Mouse (Mus musculus): Measurements from ENCODE around the gene Baz1b. TPM values are rescaled to one million over a fixed set of nuclear protein-coding genes. Genes with fewer than 3 reads are reported as not detected.

Baz1b gene
- polyA plus RNA-seq, 1 experiment from 2014 or later: 20.9 TPM

DNA sequence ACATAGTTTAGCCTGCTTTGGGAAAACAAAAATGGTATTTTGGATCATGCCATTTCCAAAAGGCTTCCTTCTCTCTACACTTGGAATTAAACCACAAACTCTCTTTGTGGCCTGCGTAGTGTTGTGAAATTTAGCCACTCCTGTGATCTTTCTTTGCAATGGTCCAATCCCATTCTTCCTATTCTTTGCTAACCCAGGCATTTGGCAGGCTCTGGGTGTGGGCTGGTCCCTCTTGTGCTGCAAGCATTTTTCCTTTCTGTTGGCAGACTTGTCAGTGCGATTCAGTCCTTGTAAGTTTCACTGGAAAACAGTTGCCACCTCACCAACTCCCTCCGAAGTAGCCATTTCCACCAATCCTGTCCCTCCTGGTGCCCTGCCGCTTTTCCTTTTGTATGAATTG, 25.8 kb upstream of the Baz1b start:
- peaks cover 16% of the 10 kb centered on the region for H3K36me3 ChIP-seq (ENCODE audit: control insufficient read depth, insufficient read depth, low read length)
- no peak overlapping the region for H3K4me3 ChIP-seq (ENCODE audit: low read length)
- H3K9me3 ChIP-seq (ENCODE audit: control insufficient read depth, low read length): no peaks in the 10 kb centered on the region
- no peak overlapping the region for H3K9ac ChIP-seq (ENCODE audit: low read depth, low read length)
- H3K27me3 ChIP-seq (replicated peaks; ENCODE audit: control insufficient read depth, insufficient read depth, low read length): no peaks in the 10 kb centered on the region
- H3K27ac ChIP-seq (ENCODE audit: low read length): no peak overlapping the region
- ATAC-seq: no peak
- WGBS: 95% methylated on average over 4 of the region's 4 CpGs
- H3K4me1 ChIP-seq (ENCODE audit: control insufficient read depth, insufficient read depth, low read length): no peaks in the 10 kb centered on the region
- H3K4me2 ChIP-seq (ENCODE audit: low read depth, low read length): no peak overlapping the region

DNA sequence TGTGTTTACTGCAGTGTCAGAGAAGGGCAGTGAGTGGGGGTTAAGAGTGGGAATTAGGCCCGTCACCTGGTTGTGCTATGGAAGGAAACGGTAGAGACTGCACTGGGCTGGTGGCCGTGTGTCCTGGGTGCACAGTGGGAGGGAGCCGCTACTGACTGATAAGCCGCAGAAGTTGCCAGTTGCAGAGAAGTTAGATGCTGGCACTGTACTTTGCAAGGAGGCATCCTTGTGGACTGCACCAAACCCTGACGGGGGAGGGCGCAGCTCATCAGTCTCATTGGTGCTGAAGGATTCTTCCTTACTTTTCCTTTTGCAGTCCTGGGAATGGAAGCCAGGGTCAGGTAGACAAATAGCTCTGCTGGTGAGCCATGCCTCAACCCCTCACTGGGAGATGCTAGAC, 25.4 kb upstream of the Baz1b start:
- ATAC-seq: no peak
- Histone ChIP-seq H3K4me1 (ENCODE audit: control insufficient read depth, insufficient read depth, low read length) (no peaks in the 10 kb centered on the region), H3K9ac (ENCODE audit: low read depth, low read length) (no peak overlapping the region), H3K36me3 (ENCODE audit: control insufficient read depth, insufficient read depth, low read length) (peaks cover 12% of the 10 kb centered on the region), H3K9me3 (ENCODE audit: control insufficient read depth, low read length) (no peaks in the 10 kb centered on the region), H3K4me2 (ENCODE audit: low read depth, low read length) (no peak overlapping the region), H3K27me3 (replicated peaks; ENCODE audit: control insufficient read depth, insufficient read depth, low read length) (no peaks in the 10 kb centered on the region), H3K27ac (ENCODE audit: low read length) (no peak overlapping the region), H3K4me3 (ENCODE audit: low read length) (no peak overlapping the region)
- WGBS: 90% methylated on average over 7 of the region's 7 CpGs

DNA sequence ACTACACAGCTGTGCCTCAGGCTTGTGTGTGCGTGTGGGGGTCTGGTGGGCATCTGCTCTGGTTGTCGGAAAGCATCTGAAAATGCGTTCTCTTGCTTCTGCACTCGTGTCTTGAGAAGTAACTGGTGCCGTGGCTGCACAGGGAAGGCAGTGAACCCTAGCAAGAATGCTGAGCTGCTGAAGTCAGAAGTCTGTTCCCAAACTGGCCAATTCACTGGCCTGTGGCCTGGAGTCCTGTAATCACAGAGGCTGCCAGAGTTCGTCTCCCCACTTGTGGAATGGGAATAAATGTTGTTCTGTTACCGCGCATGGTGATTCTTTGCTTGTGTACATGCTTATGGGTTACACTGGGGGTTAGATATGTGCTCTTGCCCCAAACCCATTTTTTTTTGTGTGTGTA, 24.7 kb upstream of the Baz1b start:
- 92% methylated on average over 8 of the region's 8 CpGs for WGBS
- no peaks in the 10 kb centered on the region for H3K4me1 ChIP-seq (ENCODE audit: control insufficient read depth, insufficient read depth, low read length)
- peaks cover 10% of the 10 kb centered on the region for H3K36me3 ChIP-seq (ENCODE audit: control insufficient read depth, insufficient read depth, low read length)
- H3K4me3 ChIP-seq (ENCODE audit: low read length): no peak overlapping the region
- no peak overlapping the region for H3K4me2 ChIP-seq (ENCODE audit: low read depth, low read length)
- no peak overlapping the region for H3K9ac ChIP-seq (ENCODE audit: low read depth, low read length)
- H3K27me3 ChIP-seq (replicated peaks; ENCODE audit: control insufficient read depth, insufficient read depth, low read length): no peaks in the 10 kb centered on the region
- H3K9me3 ChIP-seq (ENCODE audit: control insufficient read depth, low read length): no peaks in the 10 kb centered on the region
- no peak for ATAC-seq
- no peak overlapping the region for H3K27ac ChIP-seq (ENCODE audit: low read length)

DNA sequence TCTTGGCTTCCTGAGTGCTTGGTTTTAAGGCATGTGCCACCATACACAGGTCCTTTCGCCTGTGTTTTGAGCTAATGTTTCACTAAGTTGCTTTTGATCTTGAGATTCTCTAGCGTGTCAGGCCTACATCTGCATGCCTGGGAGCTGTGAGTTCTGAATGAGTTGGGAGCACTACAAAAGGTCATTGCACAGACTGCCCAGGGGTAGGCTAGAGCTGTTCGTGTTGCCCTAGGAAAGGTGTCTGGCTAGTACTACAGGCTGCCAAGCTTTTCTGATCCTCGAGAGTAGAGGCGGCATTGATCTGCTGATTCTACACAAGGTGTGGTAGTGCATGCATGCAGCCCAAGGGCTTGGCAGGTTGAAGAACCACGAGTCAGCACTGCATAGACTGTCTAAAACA, 24.2 kb upstream of the Baz1b start:
- Histone ChIP-seq H3K27me3 (replicated peaks; ENCODE audit: control insufficient read depth, insufficient read depth, low read length) (no peaks in the 10 kb centered on the region), H3K9me3 (ENCODE audit: control insufficient read depth, low read length) (no peaks in the 10 kb centered on the region), H3K4me2 (ENCODE audit: low read depth, low read length) (no peak overlapping the region), H3K36me3 (ENCODE audit: control insufficient read depth, insufficient read depth, low read length) (peaks cover 10% of the 10 kb centered on the region), H3K4me1 (ENCODE audit: control insufficient read depth, insufficient read depth, low read length) (no peaks in the 10 kb centered on the region), H3K27ac (ENCODE audit: low read length) (no peak overlapping the region), H3K4me3 (ENCODE audit: low read length) (no peak overlapping the region), H3K9ac (ENCODE audit: low read depth, low read length) (no peak overlapping the region)
- 80% methylated on average over 6 of the region's 6 CpGs for WGBS
- ATAC-seq: peak; percentile 13; the same call in 1 of the 2 replicates

DNA sequence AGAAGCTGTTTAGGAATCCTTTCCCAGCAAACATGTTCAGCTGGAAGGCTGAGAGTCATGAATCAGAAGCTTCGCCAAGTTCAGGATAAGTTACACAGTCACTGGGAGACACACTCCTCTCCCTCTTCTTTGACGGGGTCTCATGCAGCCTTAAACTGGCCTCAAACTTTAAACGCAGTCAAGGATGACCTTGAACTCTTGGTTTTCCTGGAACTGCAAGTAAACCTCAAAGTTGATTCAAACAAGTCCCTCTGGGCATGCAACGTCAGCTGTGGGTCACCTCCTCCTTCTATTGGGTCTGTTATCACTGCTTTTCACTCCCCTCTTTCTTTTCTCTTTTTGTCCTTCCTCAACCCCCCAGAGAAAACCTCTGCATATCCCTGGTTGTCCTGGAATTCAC, 20.2 kb upstream of the Baz1b start:
- 74% methylated on average over 4 of the region's 4 CpGs for WGBS

DNA sequence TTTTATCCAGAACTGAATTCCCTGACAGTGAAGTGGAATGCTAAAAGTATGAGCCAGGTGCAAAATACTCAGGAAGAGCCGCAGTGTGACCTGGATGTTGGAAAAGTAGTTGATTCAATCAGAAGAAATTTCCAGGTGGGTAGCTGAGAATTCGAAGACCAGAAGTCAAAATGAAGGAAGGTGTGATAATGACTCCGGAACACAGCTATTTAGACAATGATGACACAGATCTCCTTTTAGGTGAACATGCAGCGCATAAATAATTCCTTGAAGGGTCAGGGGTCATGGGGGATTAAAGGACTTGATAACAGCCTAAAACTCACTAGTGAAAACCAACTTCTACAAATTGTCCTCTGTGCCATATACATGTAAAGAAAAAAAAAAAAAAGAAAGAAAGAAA, 19.6 kb upstream of the Baz1b start:
- Histone ChIP-seq H3K4me2 (ENCODE audit: low read depth, low read length) (no peak overlapping the region), H3K9me3 (ENCODE audit: control insufficient read depth, low read length) (no peaks in the 10 kb centered on the region), H3K4me3 (ENCODE audit: low read length) (no peak overlapping the region), H3K4me1 (ENCODE audit: control insufficient read depth, insufficient read depth, low read length) (peaks cover 5% of the 10 kb centered on the region; the same call in 1 of the 2 replicates), H3K36me3 (ENCODE audit: control insufficient read depth, insufficient read depth, low read length) (no peaks in the 10 kb centered on the region; the same call in 1 of the 2 replicates), H3K9ac (ENCODE audit: low read depth, low read length) (no peak overlapping the region), H3K27ac (ENCODE audit: low read length) (no peak overlapping the region), H3K27me3 (replicated peaks; ENCODE audit: control insufficient read depth, insufficient read depth, low read length) (no peaks in the 10 kb centered on the region)
- ATAC-seq: no peak
- WGBS: 95% methylated on average over 4 of the region's 4 CpGs

More for the DNA sequence above, 20.2 kb upstream of the Baz1b start:
- no peak overlapping the region for H3K27ac ChIP-seq (ENCODE audit: low read length)
- H3K27me3 ChIP-seq (replicated peaks; ENCODE audit: control insufficient read depth, insufficient read depth, low read length): no peaks in the 10 kb centered on the region
- no peak overlapping the region for H3K4me2 ChIP-seq (ENCODE audit: low read depth, low read length)
- H3K4me1 ChIP-seq (ENCODE audit: control insufficient read depth, insufficient read depth, low read length): peaks cover 5% of the 10 kb centered on the region; the same call in 1 of the 2 replicates
- no peak overlapping the region for H3K9ac ChIP-seq (ENCODE audit: low read depth, low read length)
- no peaks in the 10 kb centered on the region for H3K9me3 ChIP-seq (ENCODE audit: control insufficient read depth, low read length)
- H3K36me3 ChIP-seq (ENCODE audit: control insufficient read depth, insufficient read depth, low read length): no peaks in the 10 kb centered on the region; the same call in 1 of the 2 replicates
- H3K4me3 ChIP-seq (ENCODE audit: low read length): no peak overlapping the region
- no peak for ATAC-seq

DNA sequence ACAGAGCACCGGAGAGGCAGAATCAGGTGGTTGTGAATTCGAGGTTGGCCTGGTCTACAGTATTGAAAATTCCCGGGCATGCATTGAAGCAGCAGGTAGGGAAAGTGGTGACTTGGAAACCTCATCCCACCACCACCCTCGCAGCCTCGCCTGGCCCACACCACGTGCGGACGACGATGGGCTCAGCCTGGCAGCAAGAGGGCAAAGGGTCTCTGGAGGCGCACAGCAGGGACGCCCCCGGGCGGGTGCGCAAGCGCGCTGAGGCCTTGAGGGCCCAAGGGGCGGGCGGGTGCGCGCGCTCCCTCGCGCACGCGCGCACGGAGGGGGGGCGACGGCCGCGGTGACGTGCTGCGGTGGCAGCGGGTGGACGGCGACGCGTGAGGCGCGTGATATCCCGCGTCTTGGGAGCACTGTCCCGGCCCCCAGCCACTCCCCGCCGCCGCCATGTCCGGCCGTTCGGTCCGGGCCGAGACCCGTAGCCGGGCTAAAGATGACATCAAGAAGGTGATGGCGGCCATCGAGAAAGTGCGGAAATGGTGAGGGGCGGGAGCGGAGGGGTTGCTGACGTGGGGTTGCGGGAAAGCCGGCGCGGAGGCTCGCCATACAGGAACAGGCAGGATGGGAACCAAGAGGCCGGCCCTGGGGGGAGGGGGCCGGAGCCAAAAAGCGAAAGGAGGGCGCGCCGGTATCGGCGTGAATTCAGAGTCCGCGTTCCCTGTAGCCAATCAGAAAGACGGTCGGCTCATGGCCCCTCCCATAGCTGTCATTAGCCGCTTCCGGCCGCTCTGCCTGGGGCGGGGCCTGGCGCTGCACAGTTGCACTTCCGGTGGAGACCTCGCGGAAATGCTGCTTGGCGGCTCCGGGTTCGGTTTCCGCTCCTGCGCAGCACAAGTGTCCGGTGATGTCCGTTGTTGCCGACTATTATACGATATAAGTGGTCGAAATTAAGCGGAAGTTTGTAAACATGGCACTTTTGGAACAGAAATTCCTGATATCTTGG, 18.7 kb upstream of the Baz1b start, which contains the start of gene Bcl7b:
Gene Bcl7b (plus strand): TSS at position 221 of the 1,000 bp plus-strand sequence.
- H3K27ac ChIP-seq (ENCODE audit: low read length): peak within 1 kb of the TSS; percentile 97
- peaks cover 5% of the 10 kb centered on the region; the same call in 1 of the 2 replicates for H3K4me1 ChIP-seq (ENCODE audit: control insufficient read depth, insufficient read depth, low read length)
- H3K9ac ChIP-seq (ENCODE audit: low read depth, low read length): peak within 1 kb of the TSS; percentile 88
- no peaks in the 10 kb centered on the region for H3K27me3 ChIP-seq (replicated peaks; ENCODE audit: control insufficient read depth, insufficient read depth, low read length)
- peak; percentile 98 for ATAC-seq
- WGBS: 3% methylated on average over 93 of the region's 95 CpGs
- H3K9me3 ChIP-seq (ENCODE audit: control insufficient read depth, low read length): no peaks in the 10 kb centered on the region
- H3K36me3 ChIP-seq (ENCODE audit: control insufficient read depth, insufficient read depth, low read length): no peaks in the 10 kb centered on the region
- peak within 1 kb of the TSS; percentile 66 for H3K4me3 ChIP-seq (ENCODE audit: low read length)
- H3K4me2 ChIP-seq (ENCODE audit: low read depth, low read length): peak within 1 kb of the TSS; percentile 81

DNA sequence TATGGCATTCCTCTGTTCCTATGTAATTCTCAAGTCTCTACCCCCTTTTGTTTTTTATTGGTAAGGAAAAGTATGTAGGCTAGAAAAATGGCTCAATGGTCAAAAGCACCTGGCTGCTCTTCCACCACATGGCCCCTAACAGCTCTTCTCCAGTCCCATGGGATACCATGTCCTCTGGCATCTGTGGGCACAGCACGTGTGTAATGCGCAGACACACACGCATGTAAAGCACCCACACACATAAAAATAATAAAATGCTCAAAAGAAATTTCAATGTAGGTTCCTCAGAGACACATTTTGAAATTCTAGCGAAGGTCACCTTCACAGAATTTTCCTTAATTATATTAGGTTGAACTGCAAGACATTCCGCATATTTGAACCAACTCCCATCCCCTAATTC, 17.6 kb upstream of the Baz1b start:
- Histone ChIP-seq H3K27me3 (replicated peaks; ENCODE audit: control insufficient read depth, insufficient read depth, low read length) (no peaks in the 10 kb centered on the region), H3K4me1 (ENCODE audit: control insufficient read depth, insufficient read depth, low read length) (peaks cover 5% of the 10 kb centered on the region; the same call in 1 of the 2 replicates), H3K36me3 (ENCODE audit: control insufficient read depth, insufficient read depth, low read length) (no peaks in the 10 kb centered on the region), H3K27ac (ENCODE audit: low read length) (peak overlapping the region; percentile 63), H3K4me2 (ENCODE audit: low read depth, low read length) (peak overlapping the region; percentile 81), H3K9me3 (ENCODE audit: control insufficient read depth, low read length) (no peaks in the 10 kb centered on the region), H3K9ac (ENCODE audit: low read depth, low read length) (peak overlapping the region; percentile 88), H3K4me3 (ENCODE audit: low read length) (peak overlapping the region; percentile 66)
- 92% methylated on average over 5 of the region's 5 CpGs for WGBS
- ATAC-seq: no peak

DNA sequence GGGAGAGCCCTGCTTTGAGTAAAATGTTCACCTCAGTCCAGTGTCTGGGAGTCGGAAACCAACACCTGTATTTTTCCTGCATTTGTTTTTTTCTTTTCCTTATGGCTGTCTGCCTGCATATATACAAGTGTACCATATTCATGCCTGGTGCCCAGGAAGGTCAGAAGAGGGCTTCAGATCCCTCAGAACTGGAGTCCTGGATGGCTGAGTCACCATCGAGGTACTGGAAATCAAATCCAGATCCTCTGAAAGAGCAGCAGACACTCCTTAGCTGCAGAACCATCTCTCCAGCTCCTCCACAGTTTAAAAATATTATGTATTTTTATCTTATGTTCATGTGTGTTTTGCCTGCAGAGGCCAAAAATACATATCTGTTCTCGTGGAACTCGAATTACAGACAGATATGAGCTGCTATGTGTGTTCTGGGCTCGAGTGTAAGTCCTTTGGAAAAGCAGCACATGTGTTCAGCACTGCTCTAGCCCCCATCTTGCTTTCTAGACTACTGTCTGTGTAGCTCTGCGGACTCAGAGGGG, 15.3 kb upstream of the Baz1b start:
- Histone ChIP-seq H3K4me2 (ENCODE audit: low read depth, low read length) (no peak overlapping the region), H3K27ac (ENCODE audit: low read length) (no peak overlapping the region), H3K9me3 (ENCODE audit: control insufficient read depth, low read length) (no peaks in the 10 kb centered on the region), H3K4me1 (ENCODE audit: control insufficient read depth, insufficient read depth, low read length) (peaks cover 5% of the 10 kb centered on the region; the same call in 1 of the 2 replicates), H3K36me3 (ENCODE audit: control insufficient read depth, insufficient read depth, low read length) (no peaks in the 10 kb centered on the region), H3K27me3 (replicated peaks; ENCODE audit: control insufficient read depth, insufficient read depth, low read length) (no peaks in the 10 kb centered on the region), H3K9ac (ENCODE audit: low read depth, low read length) (no peak overlapping the region), H3K4me3 (ENCODE audit: low read length) (no peak overlapping the region)
- ATAC-seq: no peak
- 93% methylated on average over 6 of the region's 6 CpGs for WGBS

All from intestine, embryonic 16.5 days (tissue).